Mouse (Mus musculus): ENCODE results near the gene Hist1h2bf.
"Not testable (repeated sequence)": the region's sequence is repeated elsewhere in the genome, so short reads cannot be mapped to it uniquely, and the experiment has no call there.

Hist1h2bf gene

DNA sequence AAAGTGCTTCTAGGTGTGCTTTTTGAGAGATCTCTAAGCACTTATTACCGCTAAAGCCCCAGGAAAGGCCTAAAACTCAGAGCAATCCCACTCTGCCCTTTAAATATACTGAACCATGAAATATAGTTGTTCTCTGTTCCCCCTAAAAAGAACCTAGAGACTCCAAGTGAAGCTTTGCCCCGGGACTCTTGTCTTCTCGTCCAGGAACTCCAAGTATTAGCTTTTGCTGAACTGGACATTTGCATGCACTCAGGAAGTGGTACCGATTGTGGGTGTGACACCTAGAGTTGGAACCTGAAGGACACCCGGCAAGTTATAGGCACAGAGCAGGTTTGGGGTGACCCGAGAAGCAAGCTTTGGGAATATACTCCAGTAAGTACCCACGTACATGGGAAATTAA lies 17.2 kb upstream of the Hist1h2bf start:
- DNase-seq (ENCODE audit: extremely low read depth, low read depth, low spot score), result no peak

DNA sequence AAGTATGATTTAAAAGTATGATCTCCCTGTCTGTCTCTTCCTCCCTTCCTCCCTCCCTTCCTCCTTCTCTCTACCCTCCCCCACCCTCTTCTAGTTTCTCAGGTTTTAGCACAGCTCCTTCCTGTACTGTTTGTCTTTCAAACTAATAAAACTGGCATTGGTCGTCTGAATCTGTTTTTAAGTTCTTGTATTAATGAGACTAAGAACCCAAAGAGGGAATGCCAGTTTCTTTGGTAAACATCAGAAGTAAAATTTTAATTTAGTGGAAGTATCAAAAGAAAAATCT lies 12.9 kb upstream of the Hist1h2bf start:
- no peak for DNase-seq (ENCODE audit: extremely low read depth, low read depth, low spot score)

DNA sequence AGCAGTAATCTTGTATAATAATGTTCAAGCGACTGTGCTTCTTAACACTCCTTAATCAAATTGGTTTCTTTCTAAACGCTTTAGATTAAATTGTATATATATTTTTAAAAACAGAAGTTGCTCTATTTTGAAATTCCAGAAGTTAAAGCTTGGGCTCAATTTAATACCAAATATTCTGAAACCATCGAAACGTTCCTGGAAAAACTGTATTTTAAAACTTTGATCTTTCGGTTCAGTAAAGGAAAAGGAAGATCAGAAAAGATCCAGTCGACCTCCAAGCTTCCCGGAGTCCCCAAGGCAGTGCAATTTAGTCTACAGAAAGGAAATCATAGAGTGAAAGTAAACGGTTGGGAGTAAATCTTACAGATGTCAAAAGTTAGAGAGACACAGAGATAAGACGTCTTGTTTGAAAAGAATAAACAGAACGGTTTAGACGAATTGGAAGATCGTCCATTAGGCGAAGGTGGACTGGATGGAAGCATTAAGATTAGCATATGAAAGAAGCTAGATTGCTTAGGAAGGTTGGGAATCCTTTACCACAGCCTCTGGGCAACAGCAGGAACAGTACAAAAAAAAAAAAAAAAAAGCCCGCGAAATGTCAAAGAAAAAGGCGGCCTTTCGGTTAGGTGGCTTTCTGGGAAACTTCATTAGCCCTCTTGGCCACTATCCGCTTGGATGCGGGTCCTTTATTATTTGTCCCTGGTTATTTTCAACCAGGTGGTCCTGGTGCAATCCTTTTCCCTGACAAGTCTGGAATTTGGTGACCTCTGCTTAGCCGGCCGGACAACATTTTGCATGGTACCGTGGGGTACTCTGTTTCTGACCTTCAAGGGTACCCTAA lies 12.3 kb upstream of the Hist1h2bf start:
- no peak for DNase-seq (ENCODE audit: extremely low read depth, low read depth, low spot score)

DNA sequence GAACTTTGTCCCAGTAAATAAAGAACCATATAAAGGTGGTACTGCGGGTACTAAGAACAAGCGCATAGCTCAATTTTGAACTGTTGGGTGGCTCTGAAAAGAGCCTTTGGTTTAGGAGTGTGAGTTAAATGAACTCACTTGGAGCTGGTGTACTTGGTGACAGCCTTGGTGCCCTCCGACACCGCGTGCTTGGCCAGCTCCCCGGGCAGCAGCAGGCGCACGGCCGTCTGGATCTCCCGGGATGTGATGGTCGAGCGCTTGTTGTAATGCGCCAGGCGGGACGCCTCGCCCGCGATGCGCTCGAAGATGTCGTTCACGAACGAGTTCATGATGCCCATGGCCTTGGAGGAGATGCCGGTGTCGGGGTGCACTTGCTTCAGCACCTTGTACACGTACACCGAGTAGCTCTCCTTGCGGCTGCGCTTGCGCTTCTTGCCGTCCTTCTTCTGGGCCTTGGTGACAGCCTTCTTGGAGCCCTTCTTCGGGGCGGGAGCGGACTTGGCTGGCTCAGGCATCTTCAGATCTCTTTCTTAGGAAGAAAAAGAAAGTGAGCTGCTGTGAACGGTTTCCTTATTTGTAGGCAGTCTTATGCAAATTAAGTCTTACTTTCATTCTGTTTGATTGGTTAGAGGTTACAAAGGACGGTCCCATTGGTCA lies 11.6 kb upstream of the Hist1h2bf start:
- peak; percentile 81 for DNase-seq (ENCODE audit: extremely low read depth, low read depth, low spot score)

DNA sequence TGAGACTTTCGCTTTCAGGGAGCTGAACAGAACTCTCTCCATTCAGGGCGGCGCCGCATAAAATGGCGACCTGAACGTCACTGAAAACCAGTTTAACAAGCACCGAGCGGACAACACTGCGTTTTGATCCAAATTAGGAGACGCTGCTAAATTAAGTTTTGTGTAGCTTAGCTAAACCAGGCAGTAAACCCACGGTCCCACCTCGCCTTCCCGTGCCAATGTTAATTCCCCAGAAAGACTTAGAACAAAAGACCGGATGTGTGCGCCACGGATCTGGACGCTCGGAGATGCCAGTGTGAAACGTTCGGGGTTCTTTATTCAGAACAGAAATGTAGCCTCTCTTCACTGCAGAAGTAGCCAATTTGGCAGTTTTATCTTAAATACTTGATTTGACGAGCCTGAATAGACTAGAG lies 11.0 kb upstream of the Hist1h2bf start:
- no peak for DNase-seq (ENCODE audit: extremely low read depth, low read depth, low spot score)

DNA sequence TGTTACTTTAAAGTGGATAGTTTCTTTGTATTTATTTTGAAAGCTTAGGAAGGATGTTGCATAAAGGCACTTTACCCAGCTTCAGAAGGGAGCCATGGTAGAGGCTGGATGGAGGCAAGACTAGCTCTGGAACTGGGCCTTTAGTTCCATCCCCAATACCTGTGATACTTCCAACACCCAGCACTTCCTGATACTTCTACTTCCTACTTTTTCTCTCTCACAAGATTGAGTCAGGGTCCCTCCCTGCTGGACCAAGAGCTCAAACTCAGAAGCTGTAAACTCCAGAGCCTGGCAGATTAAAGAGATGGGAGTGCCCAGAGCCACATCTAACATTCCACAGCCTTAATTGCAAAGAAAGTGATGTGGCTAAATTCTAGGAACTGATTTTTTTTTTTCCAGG lies 10.3 kb upstream of the Hist1h2bf start:
- DNase-seq (ENCODE audit: extremely low read depth, low read depth, low spot score), result no peak

DNA sequence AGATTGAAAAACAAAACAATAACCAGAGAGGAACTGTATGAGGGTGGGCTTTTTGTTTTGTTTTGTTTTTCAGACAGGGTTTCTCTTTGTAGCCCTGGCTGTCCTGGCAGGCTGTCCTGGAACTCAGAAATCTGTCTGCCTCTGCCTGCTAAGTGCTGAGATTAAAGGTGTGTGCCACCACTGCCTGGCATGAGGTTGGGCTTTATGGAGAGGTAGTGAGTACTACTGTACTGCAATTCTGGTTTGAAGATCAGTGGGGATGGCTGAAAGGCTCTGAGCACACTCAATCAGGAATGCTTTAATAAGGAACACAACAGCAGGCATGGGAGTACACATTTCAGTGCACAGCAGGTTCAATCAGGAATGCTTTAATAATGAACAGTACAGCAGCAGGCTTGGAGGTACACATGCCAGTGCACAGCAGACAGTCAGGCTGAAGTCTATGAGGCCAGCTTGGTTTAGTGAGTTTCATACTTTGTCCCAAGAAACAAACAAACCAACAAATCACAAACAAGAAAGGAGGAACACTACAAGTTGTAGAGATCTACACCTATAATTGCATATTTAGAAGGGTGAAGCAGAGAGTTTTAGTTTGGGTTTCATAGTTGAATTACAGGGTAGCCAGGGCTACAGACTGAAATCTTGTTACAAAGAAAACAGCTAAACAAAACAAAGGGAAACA lies 9.5 kb upstream of the Hist1h2bf start:
- no peak for DNase-seq (ENCODE audit: extremely low read depth, low read depth, low spot score)

DNA sequence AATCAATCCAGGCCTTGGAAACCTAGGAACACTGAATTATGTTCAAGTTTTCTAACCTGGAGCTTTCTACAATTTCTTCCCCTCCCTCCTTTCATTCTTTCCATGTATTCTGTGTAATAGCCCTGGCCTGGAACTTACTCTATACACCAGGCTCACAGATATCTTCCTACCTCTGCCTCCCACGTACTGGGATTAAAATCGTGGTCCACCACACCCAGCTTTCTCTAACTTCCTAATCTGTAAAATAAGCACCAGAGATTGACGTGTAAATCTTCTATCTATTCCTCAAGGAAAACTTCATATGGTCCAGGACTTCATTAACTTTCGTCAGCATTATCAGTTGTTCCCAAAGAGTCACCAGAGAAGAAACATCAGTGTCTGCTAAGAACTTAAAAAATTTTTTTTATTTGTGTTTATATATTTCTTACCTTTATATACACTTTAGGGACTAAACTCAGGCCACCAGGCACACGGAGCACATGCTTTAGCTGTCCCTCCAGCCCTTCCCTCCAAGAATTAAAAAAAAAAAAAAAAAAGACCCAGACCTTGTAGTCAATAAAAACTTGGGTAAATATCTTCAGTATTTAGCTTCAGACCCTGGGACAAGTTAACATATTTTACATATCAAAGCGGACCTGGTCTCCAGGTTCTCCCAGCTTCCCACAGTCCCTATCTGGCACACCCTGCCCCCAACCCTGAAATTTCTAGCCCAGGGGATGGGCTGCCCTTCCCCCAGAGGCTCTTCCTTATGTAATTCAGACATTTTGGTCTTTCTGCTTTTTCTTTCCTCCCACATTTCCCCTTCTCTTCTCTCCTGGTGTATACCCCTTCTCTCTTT lies 8.4 kb upstream of the Hist1h2bf start:
- no peak for DNase-seq (ENCODE audit: extremely low read depth, low read depth, low spot score)

DNA sequence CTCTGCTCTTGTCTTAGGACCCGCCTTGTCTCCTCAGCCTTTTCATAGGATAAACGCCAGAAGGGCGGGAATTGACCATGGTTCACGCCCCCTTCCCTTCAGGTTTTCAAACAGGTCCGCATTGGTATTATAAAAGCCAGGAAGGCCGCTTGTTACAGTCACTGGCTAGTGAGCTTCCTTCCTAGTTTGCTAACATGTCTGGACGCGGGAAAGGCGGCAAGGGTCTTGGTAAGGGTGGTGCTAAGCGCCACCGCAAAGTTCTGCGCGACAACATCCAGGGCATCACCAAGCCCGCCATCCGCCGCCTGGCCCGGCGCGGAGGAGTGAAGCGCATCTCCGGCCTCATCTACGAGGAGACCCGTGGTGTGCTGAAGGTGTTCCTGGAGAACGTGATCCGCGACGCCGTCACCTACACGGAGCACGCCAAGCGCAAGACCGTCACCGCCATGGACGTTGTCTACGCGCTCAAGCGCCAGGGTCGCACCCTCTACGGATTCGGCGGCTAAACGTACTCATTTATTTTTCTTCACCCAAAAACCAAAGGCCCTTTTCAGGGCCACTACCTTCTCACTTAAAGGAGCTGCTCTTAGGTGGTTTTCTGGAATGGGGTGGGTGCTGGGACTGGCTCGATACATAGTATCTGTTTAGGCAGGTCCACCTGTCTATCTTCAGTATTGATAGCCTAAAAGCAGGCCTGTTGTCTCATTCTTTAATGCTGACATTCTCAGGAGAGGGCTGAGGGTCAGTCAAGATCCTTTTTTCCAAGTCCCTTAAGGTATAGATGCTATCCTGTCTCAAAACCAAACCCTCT lies 7.6 kb upstream of the Hist1h2bf start, which contains the start of gene Hist1h4d:
Hist1h4d (plus strand) TSS at position 191 of the 811 bp plus-strand sequence.
- peak; percentile 85 for DNase-seq (ENCODE audit: extremely low read depth, low read depth, low spot score)

DNA sequence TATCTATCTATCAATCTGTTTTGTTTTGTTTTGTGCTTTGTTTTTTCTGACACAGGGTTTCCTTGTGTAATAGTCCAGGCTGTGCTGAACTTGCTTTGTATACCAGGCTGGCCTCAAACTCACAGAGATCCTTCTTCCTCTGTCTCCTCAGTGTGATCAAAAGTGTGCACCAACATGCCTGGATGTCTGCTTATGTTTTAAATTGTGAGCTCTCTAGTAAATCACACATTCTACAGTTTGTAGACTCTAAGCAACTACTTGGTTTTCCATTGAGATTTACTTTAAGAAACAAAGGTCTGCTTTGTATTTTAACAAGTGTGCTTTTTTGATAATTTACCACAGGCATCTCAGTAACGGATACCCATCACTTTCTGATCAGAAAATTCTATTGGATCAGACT lies 3.8 kb upstream of the Hist1h2bf start:
- no peak for DNase-seq (ENCODE audit: extremely low read depth, low read depth, low spot score)

DNA sequence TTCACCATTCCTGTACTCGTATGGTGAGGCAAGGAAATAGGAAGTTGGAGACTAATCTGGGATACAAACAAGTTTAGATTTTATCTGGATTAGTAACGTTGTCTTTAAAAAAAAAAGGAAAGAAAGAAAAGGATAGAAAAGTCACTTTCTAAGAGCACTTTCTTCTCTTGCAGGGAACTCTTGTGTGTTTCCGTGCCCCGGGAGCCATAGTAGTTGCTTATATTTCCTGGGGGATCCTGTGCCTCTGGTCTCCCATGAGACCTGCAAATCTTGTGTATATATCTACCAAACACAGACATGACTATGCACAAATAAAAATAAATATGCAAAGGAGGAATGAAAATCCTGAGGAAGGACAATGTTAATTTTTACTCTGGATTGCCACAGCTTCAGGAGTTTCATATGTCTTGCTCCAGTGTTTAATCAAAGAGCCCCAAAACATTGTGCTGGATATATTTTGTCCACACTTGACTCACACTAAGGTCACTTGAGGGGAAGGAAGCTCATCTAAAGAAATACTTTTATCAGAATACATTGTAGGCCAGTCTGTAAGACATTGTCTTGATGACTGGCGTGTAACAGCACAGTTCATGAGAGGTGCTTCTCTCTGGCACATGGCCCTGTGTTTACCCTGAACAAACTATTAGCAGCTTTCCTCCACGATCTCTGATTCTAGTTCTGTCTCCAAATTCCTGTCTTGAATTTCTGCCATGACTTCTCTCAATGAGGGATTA lies 3.1 kb upstream of the Hist1h2bf start:
- no peak for DNase-seq (ENCODE audit: extremely low read depth, low read depth, low spot score)

DNA sequence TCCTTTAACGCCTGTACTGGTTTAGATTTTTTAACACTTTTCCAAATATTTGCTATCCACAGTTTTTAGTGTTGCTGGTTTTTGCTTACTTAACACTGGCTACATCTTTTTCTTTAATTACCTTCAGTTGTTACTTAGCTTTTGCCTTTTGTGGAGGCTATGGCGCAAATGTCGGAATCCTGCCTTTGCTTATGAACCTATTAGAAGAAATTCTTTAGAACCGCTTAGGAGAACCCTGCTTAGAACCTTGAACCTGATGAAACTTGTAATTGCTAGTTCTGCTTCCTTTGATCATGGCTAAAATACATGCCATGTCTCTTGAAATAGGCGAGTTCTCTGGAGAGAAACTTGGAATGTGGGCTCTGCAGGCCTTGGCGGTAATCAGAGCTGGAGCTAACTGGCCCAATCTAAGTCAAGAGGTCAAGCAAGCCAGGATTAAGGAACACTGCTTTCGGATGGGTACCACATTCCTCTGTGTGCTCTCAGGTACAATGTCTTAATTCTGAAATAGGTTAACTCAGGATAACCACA lies 2.4 kb upstream of the Hist1h2bf start:
- no peak for DNase-seq (ENCODE audit: extremely low read depth, low read depth, low spot score)

DNA sequence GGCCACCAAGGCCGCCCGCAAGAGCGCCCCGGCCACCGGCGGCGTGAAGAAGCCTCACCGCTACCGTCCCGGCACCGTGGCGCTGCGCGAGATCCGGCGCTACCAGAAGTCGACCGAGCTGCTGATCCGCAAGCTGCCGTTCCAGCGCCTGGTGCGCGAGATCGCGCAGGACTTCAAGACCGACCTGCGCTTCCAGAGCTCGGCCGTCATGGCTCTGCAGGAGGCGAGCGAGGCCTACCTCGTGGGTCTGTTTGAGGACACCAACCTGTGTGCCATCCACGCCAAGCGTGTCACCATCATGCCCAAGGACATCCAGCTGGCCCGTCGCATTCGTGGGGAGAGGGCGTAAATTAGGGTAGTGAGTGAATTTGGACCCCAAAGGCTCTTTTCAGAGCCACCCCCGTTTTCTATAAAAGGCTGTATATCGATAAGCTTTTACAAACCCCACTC lies 1.9 kb upstream of the Hist1h2bf start:
- not testable (repeated sequence) for DNase-seq (ENCODE audit: extremely low read depth, low read depth, low spot score)

DNA sequence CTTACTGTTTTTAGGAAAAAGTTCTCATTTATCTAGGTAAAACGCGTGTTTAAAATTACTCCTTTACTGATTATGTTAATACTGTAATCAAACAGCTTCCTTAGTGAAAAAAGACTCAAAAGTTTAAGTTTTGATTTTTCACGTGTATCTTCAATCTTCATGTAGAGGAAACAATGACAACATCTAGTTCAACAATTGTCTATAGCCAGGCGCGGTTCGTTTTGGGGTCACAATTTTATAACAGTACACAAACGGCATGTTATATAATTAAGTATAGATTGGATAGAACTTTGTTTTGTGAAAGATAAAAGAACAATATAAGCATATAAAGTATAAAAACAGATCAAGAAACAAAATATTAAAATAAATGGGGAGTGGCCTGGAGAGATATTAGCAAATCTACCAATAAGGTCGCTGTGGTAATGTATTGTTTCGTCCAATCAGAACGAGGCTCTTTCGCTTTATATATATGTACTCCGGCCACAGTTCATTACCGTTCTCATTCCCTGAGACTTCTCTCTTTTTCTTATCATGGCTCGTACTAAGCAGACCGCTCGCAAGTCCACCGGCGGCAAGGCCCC lies 1.4 kb upstream of the Hist1h2bf start, which contains the start of gene Hist1h3d:
Hist1h3d (plus strand) TSS at position 493 of the 581 bp plus-strand sequence.
- no peak for DNase-seq (ENCODE audit: extremely low read depth, low read depth, low spot score)

DNA sequence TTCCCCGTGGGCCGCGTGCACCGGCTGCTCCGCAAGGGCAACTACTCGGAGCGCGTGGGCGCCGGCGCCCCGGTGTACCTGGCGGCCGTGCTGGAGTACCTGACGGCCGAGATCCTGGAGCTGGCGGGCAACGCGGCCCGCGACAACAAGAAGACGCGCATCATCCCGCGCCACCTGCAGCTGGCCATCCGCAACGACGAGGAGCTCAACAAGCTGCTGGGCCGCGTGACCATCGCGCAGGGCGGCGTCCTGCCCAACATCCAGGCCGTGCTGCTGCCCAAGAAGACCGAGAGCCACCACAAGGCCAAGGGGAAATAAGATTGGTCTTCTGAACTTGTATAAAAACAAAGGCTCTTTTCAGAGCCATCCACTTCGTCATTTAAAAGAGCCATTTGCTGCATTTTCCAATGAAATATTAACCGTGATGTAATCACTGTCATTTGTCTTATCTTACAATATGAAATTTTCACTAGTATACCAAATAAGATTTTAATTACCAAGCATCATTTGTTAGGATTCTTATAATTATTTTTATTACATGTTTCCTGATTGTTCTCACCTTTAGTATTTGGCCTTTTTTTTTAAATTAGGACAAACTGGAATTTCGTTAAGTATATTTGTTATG lies 662 bp upstream of the Hist1h2bf start:
- DNase-seq (ENCODE audit: extremely low read depth, low read depth, low spot score), result not testable (repeated sequence)

DNA sequence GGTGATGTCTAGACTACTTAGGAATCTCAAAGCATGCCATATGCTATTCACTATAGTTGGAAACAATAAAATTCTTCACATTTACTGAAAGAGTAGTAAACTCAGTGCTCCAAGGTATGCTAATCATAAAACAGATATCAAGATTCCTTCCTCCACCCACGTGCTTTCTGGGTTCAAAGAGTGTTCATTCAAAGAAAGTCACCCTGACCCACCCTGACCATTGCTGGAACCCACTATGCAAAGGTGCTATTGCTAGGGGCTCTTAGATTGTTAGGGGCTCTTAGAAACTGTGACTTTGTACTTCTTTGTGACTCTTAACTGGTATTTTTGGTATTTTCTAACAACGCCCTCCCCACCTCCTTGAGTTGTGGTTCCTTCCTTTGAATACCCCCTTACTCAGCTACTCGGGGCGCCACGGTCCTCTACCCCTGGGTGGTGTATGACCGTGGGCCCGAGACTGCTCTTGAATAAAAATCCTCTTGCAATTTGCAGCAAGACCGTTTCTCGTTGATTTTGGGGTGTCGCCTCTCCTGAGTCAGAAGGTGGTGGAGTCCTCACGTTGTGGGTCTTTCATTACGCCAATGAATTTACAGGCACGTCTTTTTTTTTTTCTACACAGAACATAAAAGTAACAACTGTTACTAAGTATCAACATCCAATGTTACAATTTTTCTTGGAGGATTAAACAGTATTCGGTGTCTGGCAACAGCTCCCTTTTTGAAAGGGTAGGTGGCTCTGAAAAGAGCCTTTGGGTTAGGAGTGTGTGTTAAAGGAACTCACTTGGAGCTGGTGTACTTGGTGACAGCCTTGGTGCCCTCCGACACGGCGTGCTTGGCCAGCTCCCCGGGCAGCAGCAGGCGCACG lies 730 bp downstream of the Hist1h2bf start:
- not testable (repeated sequence) for DNase-seq (ENCODE audit: extremely low read depth, low read depth, low spot score)
